Comparison of ENCODE assay signal across 9 mouse cellular contexts in genomic region chr5:5507701-5508225, GRCm38 (mm10). TPM values are rescaled to one million over a fixed set of nuclear protein-coding genes. Genes with fewer than 3 reads are reported as not detected.
DNase-seq lines count a peak whose midpoint lies in the region; ATAC-seq and TF ChIP-seq lines count a peak whose summit lies in the region.
"Had no signal": no experiment of that assay in that cellular context is flagged by ENCODE, and none has a peak within 500 bp of the region (broad histone marks: within the 10 kb centered on the region; RNA-seq: fewer than 3 reads in every experiment).

No protein-coding gene starts in this region.

- TF ChIP-seq POLR2A in lung, adult 2 months (IDR thresholded peaks at IDR 0.05; ENCODE audit: borderline replicate concordance, extremely low read depth, low read depth, low read length), result no peak
- no peak for TF ChIP-seq POLR2A in olfactory bulb, adult 2 months (IDR thresholded peaks at IDR 0.05; ENCODE audit: insufficient read depth, low read depth, low read length)

- no peak overlapping the region for H3K9ac ChIP-seq in embryonic facial prominence, embryonic 12.5 days
- H3K9ac ChIP-seq: embryonic facial prominence, embryonic 13.5 days had no signal

- H3K27ac ChIP-seq in embryonic facial prominence, embryonic 12.5 days, result no peak overlapping the region
- H3K27ac ChIP-seq in olfactory bulb, adult 2 months (ENCODE audit: insufficient read depth, low read depth, low read length), result peak overlapping the region; percentile 77
- H3K27ac ChIP-seq: embryonic facial prominence, embryonic 13.5 days had no signal

- no peaks in the 10 kb centered on the region for H3K9me3 ChIP-seq in embryonic facial prominence, embryonic 12.5 days
- H3K9me3 ChIP-seq: embryonic facial prominence, embryonic 13.5 days had no signal

- no peak overlapping the region for H3K4me3 ChIP-seq in embryonic facial prominence, embryonic 12.5 days
- H3K4me3 ChIP-seq in lung, adult 2 months (replicated peaks; ENCODE audit: extremely low read depth, low read depth, low read length), result no peak overlapping the region
- 0 out of 2 replicates have a peak overlapping the region, but pooled peaks have one; percentile 1 for H3K4me3 ChIP-seq in olfactory bulb, adult 2 months (ENCODE audit: insufficient read depth, low read depth, low read length)
- H3K4me3 ChIP-seq: embryonic facial prominence, embryonic 13.5 days had no signal

- H3K27me3 ChIP-seq in embryonic facial prominence, embryonic 12.5 days, result no peaks in the 10 kb centered on the region
- H3K27me3 ChIP-seq: embryonic facial prominence, embryonic 13.5 days had no signal

- H3K4me1 ChIP-seq in embryonic facial prominence, embryonic 12.5 days, result no peaks in the 10 kb centered on the region
- peaks cover 2% of the 10 kb centered on the region; the same call in 1 of the 2 replicates for H3K4me1 ChIP-seq in lung, adult 2 months (ENCODE audit: control insufficient read depth, insufficient read depth, low read length)
- peaks cover 14% of the 10 kb centered on the region for H3K4me1 ChIP-seq in olfactory bulb, adult 2 months (ENCODE audit: control insufficient read depth, insufficient read depth, low read length)

- H3K4me2 ChIP-seq in embryonic facial prominence, embryonic 12.5 days (replicated peaks), result no peak overlapping the region
- H3K4me2 ChIP-seq: embryonic facial prominence, embryonic 13.5 days had no signal

- peaks cover 12% of the 10 kb centered on the region; the same call in 1 of the 2 replicates for H3K36me3 ChIP-seq in embryonic facial prominence, embryonic 12.5 days

- TF ChIP-seq CTCF in lung, adult 2 months (IDR thresholded peaks at IDR 0.05; ENCODE audit: insufficient read depth, low read length), result peak; percentile 66
- peak; percentile 45 for TF ChIP-seq CTCF in olfactory bulb, adult 2 months (IDR thresholded peaks at IDR 0.05; ENCODE audit: insufficient read depth, low read depth, low read length)

- 57% methylated on average over 20 of the region's 20 CpGs for WGBS in embryonic facial prominence, embryonic 12.5 days
- WGBS in lung, adult 2 months, result 57% methylated on average over 20 of the region's 20 CpGs
- 21% methylated on average over 20 of the region's 20 CpGs for WGBS in olfactory bulb, adult 2 months

- DNase-seq in adrenal gland, postnatal 14 days, result peak; percentile 79
- DNase-seq in heart, postnatal 4 days, result peak; percentile 73
- DNase-seq in layer of hippocampus, adult 11-12 months (ENCODE audit: low spot score), result peak; percentile 77
- peak; percentile 66 for DNase-seq in lung, adult 2 months
- peak; percentile 44 to 50 for DNase-seq in urinary bladder, postnatal 36 days (ENCODE audit: low spot score in 2 of 2)

- peak; percentile 37 for ATAC-seq in CD4-positive, CD25-positive, alpha-beta regulatory T cell, adult 4 months
- peak; percentile 49; the same call in 1 of the 2 replicates for ATAC-seq in embryonic facial prominence, embryonic 12.5 days (ENCODE audit: insufficient number of reproducible peaks, insufficient read depth, low FRiP score, low TSS enrichment)

RNA-seq across cellular contexts. Expression of gene Cldn12, which starts 7.0 kb away (rescaled TPM):
- polyA plus RNA-seq in CD4-positive, CD25-positive, alpha-beta regulatory T cell, adult 4 months (2017; shearing (Covaris generic)), result 1 to 10 TPM; 2.3 to 3.7 TPM
- 20.4 and 21.3 TPM in 2 replicates for total RNA-seq in adrenal gland, postnatal 14 days (2021)
- 27.0 and 30.0 TPM in 2 replicates for polyA plus RNA-seq in embryonic facial prominence, embryonic 12.5 days (2016; fragmentation: Nextera tagmentation; extraction: Ambion mirVana)
- 10 to 100 TPM; 15.1 to 16.6 TPM for total RNA-seq in heart, postnatal 4 days (2021)
- polyA plus RNA-seq in lung, adult 2 months (2012; rRNA removed), result 14.3 and 16.5 TPM in 2 replicates
- not detected in 2 replicates for polyA plus RNA-seq in olfactory bulb, adult 2 months (2012; ENCODE audit: insufficient read depth, insufficient read length, low replicate concordance, missing spikeins)

RNA-seq across cellular contexts. Expression of gene 1700015F17Rik, which starts 28.8 kb away (rescaled TPM):
- not detected for polyA plus RNA-seq in CD4-positive, CD25-positive, alpha-beta regulatory T cell, adult 4 months (2017; shearing (Covaris generic))
- total RNA-seq in adrenal gland, postnatal 14 days (2021), result not detected in 2 replicates
- polyA plus RNA-seq in embryonic facial prominence, embryonic 12.5 days (2016; fragmentation: Nextera tagmentation; extraction: Ambion mirVana), result not detected in 2 replicates
- total RNA-seq in heart, postnatal 4 days (2021), result not detected
- polyA plus RNA-seq in lung, adult 2 months (2012; rRNA removed), result not detected in 2 replicates
- polyA plus RNA-seq in olfactory bulb, adult 2 months (2012; ENCODE audit: insufficient read depth, insufficient read length, low replicate concordance, missing spikeins), result not detected in 2 replicates
- polyA plus RNA-seq: embryonic facial prominence, embryonic 13.5 days had no signal

RNA-seq across cellular contexts. Expression of gene Gtpbp10, which starts 51.6 kb away (rescaled TPM):
- 10 to 100 TPM; 10.6 to 13.6 TPM for polyA plus RNA-seq in CD4-positive, CD25-positive, alpha-beta regulatory T cell, adult 4 months (2017; shearing (Covaris generic))
- total RNA-seq in adrenal gland, postnatal 14 days (2021), result 15.9 and 19.4 TPM in 2 replicates
- polyA plus RNA-seq in embryonic facial prominence, embryonic 12.5 days (2016; fragmentation: Nextera tagmentation; extraction: Ambion mirVana), result 31.9 and 33.2 TPM in 2 replicates
- total RNA-seq in heart, postnatal 4 days (2021), result 10 to 100 TPM; 15.1 to 16.0 TPM
- polyA plus RNA-seq in lung, adult 2 months (2012; rRNA removed), result 1.5 and 3.5 TPM in 2 replicates
- polyA plus RNA-seq in olfactory bulb, adult 2 months (2012; ENCODE audit: insufficient read depth, insufficient read length, low replicate concordance, missing spikeins), result not detected in 2 replicates
